Mouse (Mus musculus) spleen, postnatal 10 days (tissue): ENCODE data around the gene Kcnk3.

ENCODE experiments used
- DNase-seq, 2 experiments: peaks; one replicate each; pipeline ENCODE4 v3.0.0; 2021 to 2022; ENCODE audit warnings: low spot score in 2 of 2

Kcnk3 gene

DNA sequence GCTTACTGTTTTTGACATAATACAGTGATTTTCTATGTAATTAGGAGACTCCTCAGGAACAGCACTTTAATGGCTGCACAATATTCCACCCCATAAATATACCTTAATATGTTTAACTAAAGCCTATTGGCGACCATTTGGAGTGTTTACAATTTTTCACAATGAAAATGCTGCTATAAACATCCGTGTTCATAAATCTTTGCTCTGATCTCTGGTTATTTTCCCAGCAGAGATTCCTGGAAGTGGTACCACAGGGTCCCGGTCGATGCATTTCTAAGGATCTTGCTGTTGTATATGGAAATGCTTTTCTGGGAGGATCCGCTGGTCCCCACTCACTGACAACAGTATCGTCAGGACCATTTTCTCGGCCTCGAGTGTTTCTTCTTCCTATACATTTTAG lies 25.3 kb downstream of the Kcnk3 start:
- no peak for DNase-seq

DNA sequence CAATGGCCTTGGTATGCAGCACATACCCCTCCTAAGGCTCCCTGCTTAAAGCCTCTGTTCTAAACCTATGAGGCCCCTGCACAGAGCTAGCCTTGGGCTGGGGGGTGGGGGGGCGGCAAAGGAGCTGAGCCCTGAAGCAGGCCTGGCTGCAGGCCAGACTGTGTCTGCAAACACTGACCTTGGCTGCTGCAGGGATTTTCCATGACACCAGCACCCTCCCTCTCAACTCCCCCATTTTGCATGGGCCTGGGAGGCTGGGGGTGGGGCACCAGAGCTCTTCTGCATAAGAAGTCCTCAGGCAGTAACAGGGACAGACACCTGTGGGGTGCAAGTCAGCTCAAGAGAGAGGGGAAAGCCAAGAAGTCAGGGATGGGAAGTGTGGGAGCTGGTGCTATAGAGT lies 26.3 kb downstream of the Kcnk3 start:
- DNase-seq: no peak

DNA sequence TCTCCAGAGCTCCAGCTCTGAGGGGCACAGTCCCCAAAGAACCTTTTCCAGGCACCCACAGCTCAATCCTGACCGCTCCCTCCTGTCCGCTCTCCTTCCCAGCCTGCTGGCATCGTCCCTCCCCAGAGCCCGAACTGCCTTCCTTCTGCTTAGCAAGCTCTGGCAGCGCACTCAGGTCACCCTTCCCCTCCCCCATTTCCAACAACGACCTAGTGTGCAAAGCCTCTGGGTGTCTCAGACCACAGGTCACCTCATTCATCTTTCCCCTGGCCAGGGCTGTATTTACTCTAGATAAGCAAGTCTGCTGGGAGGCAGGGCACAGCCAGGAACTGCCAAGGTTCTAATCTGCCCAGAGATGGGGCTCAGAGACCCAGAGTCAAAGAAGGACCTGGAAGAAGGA lies 27.4 kb downstream of the Kcnk3 start:
- DNase-seq: no peak

DNA sequence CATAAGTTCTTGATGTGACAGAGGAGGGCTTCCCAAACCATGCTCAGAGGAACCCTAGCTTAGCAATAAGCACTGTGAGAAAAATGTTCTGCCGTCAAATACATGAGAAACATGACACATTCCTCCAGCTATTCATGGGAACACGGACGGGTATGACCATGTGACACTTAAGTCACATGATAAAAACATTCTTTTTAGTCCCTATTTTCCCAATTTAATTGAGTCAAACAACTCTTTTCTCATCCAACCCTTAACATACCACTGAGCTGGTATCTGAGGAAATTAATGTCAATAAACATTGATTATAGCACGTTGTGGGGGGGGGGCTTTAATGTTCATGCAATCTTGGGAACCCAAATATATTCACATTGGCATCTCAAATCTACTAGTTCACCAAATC lies 27.8 kb downstream of the Kcnk3 start:
- DNase-seq: no peak

DNA sequence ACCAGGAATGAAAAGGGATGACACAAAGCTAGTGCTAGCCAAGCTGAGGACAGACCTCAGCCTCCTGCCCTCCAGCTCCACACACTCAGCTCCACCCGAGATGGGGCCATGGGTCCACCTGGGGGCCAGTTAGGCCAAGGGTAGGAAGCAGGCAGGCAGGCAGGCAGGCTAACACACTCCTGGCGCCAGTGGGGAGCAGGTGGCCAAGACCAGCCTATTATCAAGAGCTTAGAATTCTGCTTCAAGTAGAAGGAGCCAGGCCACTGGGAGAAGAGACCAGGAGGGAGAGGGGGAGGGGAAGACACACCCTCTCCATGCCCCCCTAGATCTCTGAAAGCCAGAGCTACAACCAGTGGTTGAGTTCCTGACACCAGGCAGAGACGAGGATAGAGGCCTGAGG lies 28.7 kb downstream of the Kcnk3 start:
- no peak for DNase-seq

DNA sequence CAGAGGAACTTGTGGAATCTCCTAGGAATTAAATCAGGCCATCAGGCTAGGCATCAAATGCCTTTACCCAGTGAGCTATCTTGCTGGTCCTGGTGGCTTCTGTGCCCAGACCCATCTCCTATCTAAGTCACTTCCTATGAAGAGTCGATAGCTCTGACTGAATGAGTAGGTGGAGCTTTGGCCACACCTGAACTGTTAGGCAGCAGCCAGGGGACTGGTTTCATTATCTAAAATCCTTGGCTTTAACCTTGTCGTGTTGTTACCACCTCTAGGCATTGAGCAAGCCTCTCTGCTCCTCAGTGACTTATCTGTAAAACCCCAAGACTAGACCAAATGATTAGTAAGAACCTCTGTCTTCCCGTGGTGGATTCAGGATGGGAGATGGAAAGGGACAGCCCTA lies 29.4 kb downstream of the Kcnk3 start:
- no peak for DNase-seq

DNA sequence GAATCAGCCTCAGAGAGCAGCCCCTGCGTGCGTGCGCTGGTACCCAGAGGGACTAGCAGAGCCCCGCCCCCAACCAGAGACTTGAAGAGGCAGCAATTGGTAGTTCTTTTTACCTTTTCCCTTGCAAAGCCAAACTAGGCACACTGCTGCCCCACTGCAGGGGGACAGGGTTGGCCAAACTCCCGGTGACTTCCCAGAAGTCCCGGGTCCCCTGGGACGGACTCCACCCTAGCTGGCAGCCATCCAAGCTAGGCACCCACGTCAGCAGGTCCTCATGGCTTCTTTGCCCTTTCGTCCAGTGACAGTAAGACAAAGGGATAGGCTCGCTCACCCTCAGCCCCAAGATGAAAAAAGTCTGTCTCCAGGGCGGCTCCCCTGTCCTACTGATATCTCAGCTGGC lies 29.9 kb downstream of the Kcnk3 start:
- no peak for DNase-seq

DNA sequence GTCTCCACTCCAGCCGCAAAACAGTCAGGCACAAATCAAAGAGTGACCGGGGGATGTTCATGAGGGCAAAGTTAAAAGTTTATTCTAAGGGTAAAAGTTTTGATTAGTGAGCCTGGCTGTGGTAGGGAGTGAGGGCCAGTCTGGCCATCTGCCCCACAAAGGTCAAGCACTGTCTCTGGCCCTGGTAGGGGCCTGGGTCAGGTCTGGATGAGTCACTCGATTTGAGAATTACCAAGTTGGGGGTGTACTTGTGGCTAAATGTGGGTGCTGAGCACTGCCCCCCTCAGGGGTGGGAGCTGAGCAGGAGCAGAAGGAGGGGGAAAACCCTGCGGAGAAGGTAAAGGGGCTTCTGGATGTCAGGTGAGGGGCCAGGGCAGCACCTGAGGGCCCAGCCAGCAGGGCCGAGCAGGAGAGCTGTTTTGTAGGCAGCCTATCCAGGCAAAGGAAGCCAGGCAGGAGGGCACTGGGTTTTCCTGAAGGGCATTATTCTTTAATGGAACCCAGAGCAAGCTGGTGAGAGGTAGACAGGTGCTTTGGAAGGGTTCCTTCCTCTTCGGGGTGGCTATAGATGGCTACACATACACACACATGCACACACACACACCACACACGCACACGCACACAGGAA lies 30.5 kb downstream of the Kcnk3 start:
- no peak for DNase-seq

DNA sequence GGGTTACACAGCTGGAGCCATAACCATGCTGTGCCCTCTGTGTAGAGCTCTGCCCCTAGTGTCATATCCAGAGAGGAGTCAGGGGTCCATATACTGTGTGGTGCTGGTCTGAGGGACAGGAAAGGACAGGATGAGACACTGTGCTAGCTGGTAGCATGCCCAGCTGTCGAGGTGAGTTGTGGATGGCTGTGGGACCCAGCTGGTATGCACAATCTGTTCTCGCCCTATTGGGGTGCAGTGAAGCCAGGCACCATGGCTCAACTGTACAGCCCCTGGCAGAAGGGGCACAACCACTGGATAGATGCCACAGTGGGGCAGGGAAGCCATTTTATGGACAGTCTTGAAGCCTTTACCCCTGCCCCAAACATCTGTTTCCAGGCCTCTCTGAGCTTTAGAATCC lies 31.2 kb downstream of the Kcnk3 start:
- DNase-seq: no peak

DNA sequence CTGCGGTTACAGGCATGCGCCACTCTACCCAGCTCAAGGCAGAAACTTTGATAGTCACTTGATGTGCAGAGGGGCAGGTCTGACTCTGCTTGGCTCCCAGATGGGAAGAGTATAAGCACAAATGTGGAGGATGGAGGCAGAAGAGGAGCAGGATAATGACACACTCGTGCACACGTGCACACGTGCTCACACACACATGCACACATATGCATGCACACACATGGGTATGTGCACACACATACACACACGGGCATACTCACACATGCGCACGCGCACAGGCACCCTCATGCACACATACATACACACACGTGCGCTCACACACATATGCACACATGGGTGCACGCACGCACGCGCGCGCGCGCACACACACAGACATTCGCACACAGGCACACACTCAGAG lies 32.6 kb downstream of the Kcnk3 start:
- no peak for DNase-seq

DNA sequence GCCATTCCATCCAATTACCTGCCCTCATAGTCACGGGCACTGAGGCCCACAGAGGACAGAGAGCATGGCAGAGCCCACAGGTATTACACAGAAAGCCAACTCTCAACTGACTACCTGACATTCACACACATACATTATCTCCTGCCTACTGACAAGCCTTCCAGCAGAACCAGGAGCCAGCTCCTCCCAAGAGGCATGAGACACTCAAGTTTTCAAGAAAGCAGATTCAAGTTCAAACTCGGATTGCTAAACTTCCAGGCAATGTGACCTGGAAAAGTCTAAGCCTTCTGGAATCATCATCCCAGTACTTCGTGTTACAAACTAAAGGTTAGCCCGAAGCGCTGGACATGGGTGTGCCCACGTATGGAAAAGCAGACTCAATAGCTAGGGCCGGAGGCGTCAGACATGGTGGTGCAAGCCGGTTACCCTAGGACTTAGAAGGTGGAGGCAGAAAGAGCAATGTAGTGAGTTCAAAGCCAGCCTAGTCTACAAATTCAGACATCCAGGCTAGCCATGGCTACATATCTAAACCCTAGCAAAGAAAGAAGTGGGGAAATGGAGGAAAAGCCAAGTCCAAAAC lies 33.3 kb downstream of the Kcnk3 start:
- DNase-seq: no peak

DNA sequence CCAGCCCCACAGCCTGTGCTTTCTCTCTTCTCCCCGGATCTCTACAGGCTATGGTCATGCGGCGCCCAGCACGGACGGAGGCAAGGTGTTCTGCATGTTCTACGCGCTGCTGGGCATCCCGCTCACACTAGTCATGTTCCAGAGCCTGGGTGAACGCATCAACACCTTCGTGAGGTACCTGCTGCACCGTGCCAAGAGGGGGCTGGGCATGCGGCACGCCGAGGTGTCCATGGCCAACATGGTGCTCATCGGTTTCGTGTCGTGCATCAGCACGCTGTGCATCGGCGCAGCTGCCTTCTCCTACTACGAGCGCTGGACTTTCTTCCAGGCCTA lies 33.8 kb downstream of the Kcnk3 start:
- no peak for DNase-seq

DNA sequence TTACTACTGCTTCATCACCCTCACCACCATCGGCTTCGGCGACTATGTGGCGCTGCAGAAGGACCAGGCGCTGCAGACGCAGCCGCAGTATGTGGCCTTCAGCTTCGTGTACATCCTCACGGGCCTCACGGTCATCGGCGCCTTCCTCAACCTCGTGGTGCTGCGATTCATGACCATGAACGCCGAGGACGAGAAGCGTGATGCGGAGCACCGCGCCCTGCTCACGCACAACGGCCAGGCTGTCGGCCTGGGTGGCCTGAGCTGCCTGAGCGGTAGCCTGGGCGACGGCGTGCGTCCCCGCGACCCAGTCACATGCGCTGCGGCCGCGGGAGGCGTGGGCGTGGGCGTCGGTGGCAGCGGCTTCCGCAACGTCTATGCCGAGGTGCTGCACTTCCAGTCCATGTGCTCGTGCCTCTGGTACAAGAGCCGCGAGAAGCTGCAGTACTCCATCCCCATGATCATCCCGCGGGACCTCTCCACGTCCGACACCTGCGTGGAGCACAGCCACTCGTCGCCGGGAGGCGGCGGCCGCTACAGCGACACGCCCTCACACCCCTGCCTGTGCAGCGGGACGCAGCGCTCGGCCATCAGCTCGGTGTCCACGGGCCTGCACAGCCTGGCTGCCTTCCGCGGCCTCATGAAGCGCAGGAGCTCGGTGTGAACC lies 34.3 kb downstream of the Kcnk3 start:
- DNase-seq: peak; percentile 20 to 49

DNA sequence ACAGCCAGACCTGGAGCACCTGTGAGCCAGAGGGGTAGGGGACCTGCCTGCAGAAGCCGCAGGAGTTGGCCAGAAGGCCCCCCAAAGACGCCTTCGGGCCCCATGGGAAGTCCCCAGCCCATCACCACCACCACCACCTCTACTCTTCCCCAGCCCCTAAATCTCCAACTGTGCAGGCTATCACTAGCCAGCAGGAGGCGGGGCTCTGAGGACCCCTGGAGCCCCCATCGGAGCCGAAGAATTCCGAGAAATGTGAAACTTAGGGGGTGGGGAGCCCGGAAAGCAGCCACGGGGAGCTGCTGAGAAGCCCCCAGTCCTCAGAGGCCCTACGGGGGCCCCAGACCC lies 34.8 kb downstream of the Kcnk3 start:
- no peak for DNase-seq

DNA sequence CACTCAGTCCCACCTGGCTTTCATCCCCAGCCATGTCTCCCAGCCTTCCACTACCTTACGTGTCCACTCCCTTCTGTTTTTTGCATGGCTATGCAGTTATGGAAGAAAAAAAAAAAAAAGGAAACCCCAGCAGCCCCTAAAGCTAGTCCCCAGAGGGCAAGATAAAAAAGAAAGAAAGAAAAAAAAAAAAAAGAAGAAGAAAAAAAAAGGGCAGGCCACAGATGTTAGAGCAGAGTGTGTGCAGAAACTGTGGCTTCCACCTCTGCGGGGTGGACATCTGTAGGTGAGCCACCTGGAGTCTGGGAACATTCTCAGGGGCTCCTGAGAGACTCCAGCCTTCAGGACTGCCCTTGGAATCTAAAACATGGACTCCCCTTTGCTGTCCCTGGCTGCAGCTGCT lies 35.4 kb downstream of the Kcnk3 start:
- DNase-seq: no peak

DNA sequence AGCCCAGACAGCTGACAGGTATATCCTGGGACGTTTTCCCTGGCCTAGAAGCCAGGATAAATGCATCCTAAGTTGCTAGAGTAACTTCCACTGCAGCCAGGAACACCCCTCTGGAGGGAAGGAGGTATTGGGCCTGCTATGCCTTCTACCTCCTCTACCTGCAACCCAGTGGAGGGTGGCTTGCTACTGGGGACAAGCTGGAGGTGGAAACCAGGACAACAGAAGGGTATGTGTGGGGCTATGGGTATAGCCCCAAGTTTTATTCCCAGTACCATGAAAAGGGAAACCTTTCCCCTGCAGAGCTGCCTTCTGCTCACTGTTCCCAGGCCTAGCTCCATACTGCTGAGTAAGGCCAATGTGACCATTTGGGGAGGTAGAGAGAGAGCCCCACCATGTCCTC lies 36.3 kb downstream of the Kcnk3 start:
- DNase-seq: no peak

DNA sequence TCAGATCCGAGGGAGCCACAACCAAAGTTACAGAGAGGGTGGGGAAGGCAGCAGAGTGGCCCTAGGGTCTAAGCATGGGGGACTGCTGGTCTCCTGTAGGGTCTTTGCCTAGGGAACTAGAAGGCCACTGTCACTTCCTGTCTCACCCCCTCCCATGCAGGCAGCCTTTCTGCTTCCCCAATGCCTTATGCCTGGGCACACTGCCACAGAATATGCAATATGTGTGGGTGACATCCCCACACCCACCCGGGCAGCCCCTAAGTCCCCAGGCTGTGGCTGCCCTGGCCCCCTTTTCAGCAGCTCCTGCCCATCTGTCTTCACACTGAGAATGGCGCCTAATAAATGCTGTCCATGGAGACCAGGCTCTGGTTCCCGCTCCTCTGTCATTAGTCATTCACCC lies 36.9 kb downstream of the Kcnk3 start:
- DNase-seq: no peak

DNA sequence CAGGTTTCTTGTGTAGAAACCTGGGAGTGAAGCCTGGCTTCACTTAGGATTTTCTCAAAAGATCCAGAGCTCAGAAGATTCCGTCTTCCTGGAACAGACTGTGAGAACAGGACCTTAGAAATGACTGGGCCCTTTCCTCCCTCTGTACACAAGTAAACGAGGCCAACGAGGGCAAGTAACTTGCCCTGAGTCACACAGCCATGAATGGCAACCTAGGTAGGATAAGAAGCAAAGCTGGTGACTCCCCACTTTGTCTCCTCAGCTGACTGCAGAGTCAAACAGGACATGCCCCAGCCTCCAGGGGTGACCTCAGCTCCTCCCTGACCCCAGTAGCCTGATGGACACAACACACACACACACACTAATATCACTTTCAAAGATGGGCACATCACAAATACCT lies 37.4 kb downstream of the Kcnk3 start:
- no peak for DNase-seq

DNA sequence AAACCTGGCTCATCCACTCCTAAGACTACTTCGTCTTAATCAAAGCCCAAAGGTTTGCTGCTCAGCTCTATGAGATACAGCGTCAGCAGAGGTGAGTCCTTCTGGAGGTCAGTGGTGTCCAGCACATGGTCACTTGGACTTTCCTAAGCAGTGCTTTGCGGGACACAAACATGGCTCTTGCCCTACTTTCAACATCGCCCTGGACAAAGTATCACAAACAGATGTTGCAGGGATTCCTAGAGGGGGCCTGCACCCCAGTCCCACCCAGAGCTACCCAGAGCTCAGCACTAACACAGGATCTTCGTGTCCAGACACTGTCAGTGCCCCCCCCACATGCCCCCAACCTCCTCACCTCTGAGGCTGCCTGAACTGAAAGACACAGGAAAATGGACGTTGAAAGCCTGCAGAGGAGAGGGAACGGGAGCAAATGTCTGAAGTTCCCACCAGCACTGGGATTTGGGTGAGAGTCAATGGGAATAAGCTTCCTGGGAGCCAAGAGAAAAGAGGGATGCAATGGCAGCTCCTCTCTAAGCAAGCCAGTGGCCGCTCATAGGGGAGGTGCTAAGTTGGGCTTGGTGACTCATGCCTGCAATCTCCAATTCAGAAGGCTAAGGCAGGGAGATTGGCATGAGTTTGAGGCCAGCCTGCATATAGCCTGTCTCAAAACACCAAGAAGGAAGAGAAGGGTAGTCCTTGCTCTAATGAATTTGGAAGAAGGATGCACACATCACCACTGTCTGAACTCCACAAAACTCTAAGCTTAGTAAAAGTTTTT lies 38.5 kb downstream of the Kcnk3 start:
- DNase-seq: no peak

DNA sequence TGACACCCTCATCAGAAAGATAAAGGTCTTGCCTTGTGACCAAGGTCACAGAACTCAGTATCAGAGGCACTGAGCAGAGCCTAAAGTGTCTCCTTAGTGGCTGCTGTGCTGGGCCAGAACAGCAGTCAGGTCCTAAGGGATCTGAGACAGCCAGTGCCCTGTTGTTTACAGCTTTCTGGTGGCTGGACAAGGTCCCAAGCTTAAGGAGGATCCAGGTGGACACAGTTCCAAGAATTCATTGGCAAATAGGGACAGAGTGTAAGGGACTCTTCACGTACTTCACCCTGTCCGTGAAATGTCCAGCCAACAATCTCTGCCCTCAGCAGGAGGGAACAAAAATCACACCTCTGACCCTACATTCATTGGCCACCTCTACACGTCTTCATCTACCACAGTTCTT lies 40.5 kb downstream of the Kcnk3 start:
- no peak for DNase-seq

DNA sequence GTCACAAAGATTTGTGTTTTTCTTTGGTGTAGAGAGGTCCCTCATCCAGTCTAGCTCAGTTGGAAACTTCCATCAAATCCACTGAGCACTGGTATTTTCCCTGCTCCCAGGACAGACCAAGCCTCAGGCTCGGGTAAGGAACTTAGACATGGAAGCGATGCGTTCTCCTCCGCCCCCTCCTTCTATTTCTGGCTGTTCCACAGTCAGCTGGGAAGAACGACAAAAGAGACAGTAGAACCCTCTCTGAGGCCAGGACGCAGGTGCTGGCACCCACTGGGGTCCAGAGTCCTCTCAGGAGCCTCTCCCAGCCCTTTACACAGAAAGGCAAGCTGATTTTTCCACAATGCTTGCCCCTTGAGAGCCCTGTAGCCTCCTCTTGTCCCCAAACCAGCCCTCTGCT lies 42.4 kb downstream of the Kcnk3 start:
- DNase-seq: no peak

DNA sequence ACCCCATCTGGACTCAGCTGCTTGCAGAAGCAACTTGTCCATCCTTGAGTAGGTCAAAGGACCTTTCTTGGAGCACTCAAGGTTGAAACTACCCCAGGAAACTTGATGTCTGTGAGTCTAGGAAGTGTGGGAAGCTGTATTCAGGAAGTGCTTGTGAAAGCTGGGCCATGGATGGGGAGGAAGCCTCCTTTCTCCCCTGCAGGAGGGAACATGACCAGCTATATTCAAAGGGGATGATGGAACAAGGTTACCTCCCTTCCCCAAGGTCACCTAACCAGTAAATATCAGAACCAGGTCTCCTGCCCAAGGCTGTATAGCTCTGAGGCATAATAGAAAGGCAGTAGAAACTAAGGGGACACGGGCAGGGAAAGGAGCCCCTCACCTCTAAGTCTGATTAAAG lies 44.2 kb downstream of the Kcnk3 start:
- no peak for DNase-seq

DNA sequence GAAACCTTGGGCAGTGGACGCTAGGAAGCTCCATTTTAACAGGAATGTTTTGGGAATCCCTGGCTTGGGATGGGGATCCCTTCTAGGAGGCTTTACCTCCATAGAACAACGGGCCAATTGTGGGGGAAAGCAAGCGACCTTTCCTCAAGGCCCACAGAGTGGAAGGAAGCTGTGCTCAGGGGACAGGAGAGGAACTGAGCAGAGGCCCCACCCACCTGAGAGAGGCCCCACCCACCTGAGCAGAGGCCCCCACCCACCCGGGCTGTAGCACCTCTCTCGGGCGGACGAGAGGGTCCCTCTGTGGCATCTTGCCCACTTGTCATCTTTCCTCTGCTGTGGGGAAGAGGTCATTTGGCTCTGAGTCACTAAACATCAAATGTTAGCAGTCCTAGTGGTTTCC lies 49.0 kb downstream of the Kcnk3 start:
- DNase-seq: no peak
